Mouse (Mus musculus): ENCODE measurements around the gene Parp12. TPM values are rescaled to one million over a fixed set of nuclear protein-coding genes. Genes with fewer than 3 reads are reported as not detected.
A peak's percentile ranks its signal among the peaks of the same experiment; 100 is the strongest.

Gene Parp12
- polyA plus RNA-seq (2012; ENCODE audit: insufficient read depth, insufficient read length, missing spikeins) = 9.3 and 13.8 TPM in 2 replicates

DNA sequence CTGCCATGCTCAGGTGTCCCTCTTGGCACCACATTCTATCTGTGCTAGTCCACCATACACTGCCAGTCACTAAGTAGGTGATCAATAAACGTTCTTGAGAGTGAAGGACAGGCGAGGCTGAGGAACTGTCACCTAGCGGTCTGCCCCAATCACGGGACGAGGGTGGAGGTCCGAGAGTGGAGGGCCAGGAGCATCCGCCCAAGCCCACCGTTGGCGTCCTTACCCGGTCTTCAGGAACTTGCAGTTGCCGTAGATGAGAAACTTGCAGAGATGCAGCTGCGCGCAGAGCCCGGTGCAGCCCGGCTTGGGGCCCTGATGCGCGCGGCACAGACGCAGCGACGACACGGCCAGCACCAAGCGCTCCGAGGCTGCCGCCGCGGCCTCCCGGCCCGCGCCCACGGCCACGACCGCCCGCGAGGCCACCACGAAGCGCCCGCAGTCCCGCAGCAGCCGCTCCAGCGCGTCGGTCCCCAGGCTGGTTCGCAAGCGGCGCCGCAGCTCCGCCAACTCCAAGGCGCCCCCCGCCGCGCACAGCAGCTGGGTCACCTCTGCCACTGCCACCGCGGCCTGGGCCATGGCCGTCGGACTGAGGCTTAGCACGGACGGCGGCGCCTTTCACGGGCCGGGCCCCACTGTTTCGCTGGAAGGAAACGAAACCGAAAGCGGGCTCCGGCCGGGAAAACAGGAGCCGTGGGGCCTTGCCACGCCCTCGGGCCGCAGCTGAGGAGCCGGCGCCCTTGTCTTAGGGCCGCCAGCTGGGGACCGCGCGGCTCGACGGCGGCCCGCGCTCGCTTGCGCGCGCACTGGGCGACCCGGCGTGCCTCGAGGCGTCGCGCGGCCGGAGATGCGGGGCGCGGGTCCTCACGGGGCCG, at the start of gene Parp12:
Gene Parp12, minus strand, starts transcription at position 766 of the 872 bp plus-strand sequence.
- Histone ChIP-seq H3K4me1 (ENCODE audit: control insufficient read depth, insufficient read depth, insufficient read length, low read length) (peaks cover 8% of the 10 kb centered on the region; the same call in 1 of the 2 replicates), H3K4me3 (ENCODE audit: insufficient read depth, low read depth, low read length) (peak within 1 kb of the TSS; percentile 86), H3K27ac (replicated peaks; ENCODE audit: low read depth, low read length) (peak within 1 kb of the TSS; percentile 74)

DNA sequence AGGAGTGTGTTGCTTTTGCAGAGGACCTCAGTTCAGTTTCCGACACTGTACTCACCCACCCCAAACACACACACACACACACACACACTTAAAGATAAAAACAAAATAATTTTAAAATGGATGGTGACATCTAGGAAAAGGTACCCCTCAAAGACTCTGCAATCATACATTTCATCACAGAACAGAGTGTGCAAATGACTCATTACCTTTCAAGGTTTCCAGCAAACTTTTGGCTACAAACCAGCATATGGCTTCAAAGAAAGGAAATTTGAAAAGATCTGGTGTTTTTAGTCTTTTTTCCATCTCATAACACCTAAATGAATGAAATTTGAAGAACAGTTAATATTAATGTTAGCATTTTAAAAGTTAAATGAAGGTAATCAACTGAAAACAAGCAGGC, 46.7 kb upstream of the Parp12 start:
- Histone ChIP-seq H3K27ac (replicated peaks; ENCODE audit: low read depth, low read length) (no peak overlapping the region), H3K4me1 (ENCODE audit: control insufficient read depth, insufficient read depth, insufficient read length, low read length) (no peaks in the 10 kb centered on the region; the same call in 1 of the 2 replicates), H3K4me3 (ENCODE audit: insufficient read depth, low read depth, low read length) (no peak overlapping the region)

DNA sequence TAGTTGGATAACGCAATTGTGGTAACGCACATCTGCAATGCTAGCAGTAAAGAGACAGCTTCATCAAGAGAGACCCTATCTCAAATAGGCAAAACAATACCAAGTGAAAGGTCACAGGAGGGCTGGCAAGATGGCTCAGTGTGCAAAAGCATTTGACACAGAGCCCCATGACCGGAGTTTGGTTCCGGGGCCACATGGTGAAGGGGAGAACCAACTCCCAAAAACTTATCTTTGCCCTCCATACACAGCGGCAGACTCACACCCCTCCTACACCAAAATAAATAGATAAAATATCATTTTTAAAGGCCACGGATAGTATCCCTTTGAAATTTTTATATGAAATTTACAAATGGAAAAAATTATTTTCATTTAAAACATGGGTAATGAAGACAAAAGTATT, 43.8 kb upstream of the Parp12 start:
- H3K4me3 ChIP-seq (ENCODE audit: insufficient read depth, low read depth, low read length) = no peak overlapping the region
- no peaks in the 10 kb centered on the region for H3K4me1 ChIP-seq (ENCODE audit: control insufficient read depth, insufficient read depth, insufficient read length, low read length)
- H3K27ac ChIP-seq (replicated peaks; ENCODE audit: low read depth, low read length) = no peak overlapping the region

DNA sequence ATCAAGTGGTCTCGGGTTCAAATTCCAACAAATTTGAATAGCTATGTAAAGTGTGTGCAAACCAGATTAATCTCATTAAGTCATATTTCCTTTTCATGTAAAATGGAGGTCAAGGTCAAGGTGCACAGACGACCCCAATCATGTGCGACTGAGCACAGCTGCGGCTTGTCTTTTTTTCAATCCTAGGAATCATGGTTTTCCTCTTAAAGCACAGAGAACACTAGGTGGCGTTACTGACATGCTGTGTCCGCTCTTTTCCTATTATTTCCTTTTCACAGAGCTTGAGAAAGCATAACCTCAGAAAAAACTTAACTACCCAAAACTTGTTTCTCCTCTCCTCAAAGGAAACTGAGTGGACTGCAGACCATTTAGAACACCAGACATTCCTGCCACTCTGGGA, 27.9 kb upstream of the Parp12 start:
- Histone ChIP-seq H3K27ac (replicated peaks; ENCODE audit: low read depth, low read length) (no peak overlapping the region), H3K4me3 (ENCODE audit: insufficient read depth, low read depth, low read length) (no peak overlapping the region), H3K4me1 (ENCODE audit: control insufficient read depth, insufficient read depth, insufficient read length, low read length) (no peaks in the 10 kb centered on the region)

DNA sequence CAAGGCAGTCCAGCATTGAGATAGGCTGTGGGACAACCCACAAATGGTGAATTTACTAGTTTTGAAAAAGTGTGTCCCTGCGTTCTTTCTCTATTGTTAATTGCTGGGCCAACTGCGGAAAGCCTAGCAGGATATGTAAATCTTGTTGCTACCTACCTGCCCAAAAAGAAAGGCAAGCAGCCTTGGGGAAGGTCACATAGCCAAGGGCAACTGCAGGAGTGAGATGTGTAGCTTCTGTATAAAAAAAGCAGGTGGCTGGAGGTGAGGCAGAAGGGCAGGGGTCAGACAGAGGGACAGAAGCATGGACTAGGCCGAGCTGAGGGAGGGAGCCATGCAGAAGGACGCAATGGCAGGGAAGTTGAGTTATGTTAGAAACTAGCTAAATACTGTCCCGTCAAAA, 14.4 kb upstream of the Parp12 start:
- Histone ChIP-seq H3K4me3 (ENCODE audit: insufficient read depth, low read depth, low read length) (no peak overlapping the region), H3K27ac (replicated peaks; ENCODE audit: low read depth, low read length) (no peak overlapping the region), H3K4me1 (ENCODE audit: control insufficient read depth, insufficient read depth, insufficient read length, low read length) (no peaks in the 10 kb centered on the region)

DNA sequence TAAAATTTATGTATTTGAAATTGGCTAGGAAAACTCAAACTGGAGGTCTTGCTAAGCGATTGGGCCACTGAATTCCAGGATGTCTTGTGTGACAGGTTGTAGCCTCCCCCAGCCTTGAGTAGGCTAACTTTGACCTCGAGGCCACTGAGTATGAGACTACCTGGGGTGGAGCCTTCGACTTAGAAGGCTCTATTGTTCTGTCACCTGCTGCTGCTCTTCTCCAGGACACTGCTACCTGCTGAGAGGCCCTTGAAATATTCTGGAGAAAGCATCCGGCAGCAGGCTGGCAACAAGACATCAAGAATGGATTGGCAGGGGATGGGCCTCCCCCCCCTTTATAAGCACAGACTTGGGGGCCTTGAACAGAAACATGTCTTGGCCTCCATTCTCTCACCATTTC, 13.3 kb upstream of the Parp12 start:
- Histone ChIP-seq H3K4me3 (ENCODE audit: insufficient read depth, low read depth, low read length) (no peak overlapping the region), H3K4me1 (ENCODE audit: control insufficient read depth, insufficient read depth, insufficient read length, low read length) (no peaks in the 10 kb centered on the region), H3K27ac (replicated peaks; ENCODE audit: low read depth, low read length) (no peak overlapping the region)

DNA sequence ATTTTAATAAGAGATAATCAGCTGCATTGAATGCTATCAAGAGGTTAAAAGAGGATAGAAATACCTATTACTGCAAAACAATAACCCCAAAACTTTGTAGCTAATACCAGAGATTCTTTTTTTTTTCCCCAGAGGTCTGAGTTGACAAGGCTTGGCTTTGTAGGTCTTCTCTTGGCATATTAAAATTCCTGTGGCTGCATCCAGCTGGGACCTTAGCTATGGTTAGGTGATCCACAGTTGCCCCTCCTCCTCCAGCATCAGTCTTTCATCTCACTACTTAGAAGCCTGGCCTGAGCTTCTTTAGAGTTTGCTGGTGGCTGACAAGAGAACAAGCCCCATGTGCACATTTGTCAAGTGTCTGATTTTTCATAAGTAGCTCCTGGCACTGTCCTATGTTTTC, 6.6 kb upstream of the Parp12 start:
- Histone ChIP-seq H3K4me3 (ENCODE audit: insufficient read depth, low read depth, low read length) (no peak overlapping the region), H3K4me1 (ENCODE audit: control insufficient read depth, insufficient read depth, insufficient read length, low read length) (peaks cover 6% of the 10 kb centered on the region; the same call in 1 of the 2 replicates), H3K27ac (replicated peaks; ENCODE audit: low read depth, low read length) (no peak overlapping the region)

DNA sequence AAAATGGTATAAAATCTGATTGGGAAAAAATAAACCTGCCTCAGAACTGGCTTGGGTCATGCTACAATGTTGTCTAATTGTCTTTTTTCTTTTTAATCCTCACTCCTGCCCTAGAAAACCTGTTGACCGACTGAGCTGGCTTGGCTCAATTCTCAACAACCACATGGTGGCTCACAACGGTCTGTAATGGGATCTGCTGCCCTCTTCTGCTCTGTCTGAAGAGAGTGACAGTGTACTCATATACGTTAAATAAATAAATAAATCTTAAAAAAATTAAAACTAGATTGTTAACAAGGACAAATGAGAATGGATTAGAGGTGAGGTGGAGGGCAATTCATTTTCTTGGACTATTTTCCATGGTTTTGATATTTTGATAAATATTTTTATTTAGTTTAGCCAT, 2.5 kb upstream of the Parp12 start:
- peaks cover 8% of the 10 kb centered on the region; the same call in 1 of the 2 replicates for H3K4me1 ChIP-seq (ENCODE audit: control insufficient read depth, insufficient read depth, insufficient read length, low read length)
- H3K4me3 ChIP-seq (ENCODE audit: insufficient read depth, low read depth, low read length) = no peak overlapping the region
- no peak overlapping the region for H3K27ac ChIP-seq (replicated peaks; ENCODE audit: low read depth, low read length)

DNA sequence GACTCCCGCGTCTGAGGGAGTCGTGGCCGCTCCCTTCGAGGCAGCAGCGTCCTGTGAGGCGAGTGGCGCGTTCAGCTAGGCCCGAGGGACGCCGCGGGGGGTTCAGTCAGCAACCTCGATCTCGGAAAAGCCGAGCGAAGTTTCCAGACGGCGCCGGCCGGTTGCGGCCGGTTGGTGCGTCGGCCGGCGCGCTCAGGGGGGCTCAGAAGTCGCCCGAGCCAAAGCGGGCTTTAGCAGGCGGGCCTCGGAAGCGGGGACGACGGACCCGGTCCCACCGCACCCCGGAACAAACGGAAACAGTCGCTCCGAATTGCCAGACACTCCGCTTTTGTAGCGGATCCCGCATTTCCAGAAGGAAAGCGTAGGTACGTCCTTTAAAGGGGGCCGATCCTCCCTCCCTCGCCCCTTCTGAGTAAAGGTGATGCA, 320 bp upstream of the Parp12 start:
- peak overlapping the region; percentile 63 for H3K27ac ChIP-seq (replicated peaks; ENCODE audit: low read depth, low read length)
- H3K4me1 ChIP-seq (ENCODE audit: control insufficient read depth, insufficient read depth, insufficient read length, low read length) = peaks cover 8% of the 10 kb centered on the region; the same call in 1 of the 2 replicates

DNA sequence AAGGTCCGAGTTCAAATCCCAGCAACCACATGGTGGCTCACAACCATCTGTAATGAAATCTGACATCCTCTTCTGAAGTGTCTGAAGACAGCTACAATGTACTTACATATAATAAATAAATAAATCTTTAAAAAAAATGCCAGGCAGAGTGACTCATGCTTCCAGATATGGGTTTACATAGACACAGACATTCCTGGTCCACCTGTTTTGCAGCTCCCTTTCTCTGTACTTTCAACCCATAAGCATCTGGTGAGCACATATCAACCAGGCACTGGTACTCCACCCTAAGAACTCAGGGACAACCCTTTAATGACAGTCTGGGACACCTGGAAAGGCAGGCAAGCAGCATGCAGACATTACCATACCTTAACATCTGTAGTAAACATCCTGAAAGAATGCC, 2.7 kb downstream of the Parp12 start:
- peaks cover 7% of the 10 kb centered on the region; the same call in 1 of the 2 replicates for H3K4me1 ChIP-seq (ENCODE audit: control insufficient read depth, insufficient read depth, insufficient read length, low read length)
- H3K4me3 ChIP-seq (ENCODE audit: insufficient read depth, low read depth, low read length) = no peak overlapping the region
- H3K27ac ChIP-seq (replicated peaks; ENCODE audit: low read depth, low read length) = no peak overlapping the region

More for the DNA sequence above, 320 bp upstream of the Parp12 start:
- peak overlapping the region; percentile 86 for H3K4me3 ChIP-seq (ENCODE audit: insufficient read depth, low read depth, low read length)

DNA sequence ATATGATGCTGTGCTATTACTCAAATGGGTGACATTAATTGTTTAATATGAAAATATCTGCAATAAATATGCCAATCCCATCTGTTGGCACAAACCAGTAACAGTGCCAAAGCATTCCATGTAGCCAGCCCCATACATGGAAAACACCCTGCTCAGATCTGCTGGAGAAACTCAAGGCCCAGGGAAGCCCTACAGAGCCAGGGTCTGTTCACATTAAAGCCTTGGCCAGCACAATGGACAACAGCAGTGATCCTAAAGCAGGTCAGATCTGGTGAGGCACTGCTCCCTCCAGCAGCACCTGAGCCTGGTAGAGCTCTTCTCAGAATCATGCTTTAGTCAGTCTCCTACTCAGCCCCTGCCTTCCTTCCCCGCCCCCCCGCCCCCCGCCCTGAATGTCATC, 5.0 kb downstream of the Parp12 start:
- H3K4me1 ChIP-seq (ENCODE audit: control insufficient read depth, insufficient read depth, insufficient read length, low read length) = no peaks in the 10 kb centered on the region; the same call in 1 of the 2 replicates

DNA sequence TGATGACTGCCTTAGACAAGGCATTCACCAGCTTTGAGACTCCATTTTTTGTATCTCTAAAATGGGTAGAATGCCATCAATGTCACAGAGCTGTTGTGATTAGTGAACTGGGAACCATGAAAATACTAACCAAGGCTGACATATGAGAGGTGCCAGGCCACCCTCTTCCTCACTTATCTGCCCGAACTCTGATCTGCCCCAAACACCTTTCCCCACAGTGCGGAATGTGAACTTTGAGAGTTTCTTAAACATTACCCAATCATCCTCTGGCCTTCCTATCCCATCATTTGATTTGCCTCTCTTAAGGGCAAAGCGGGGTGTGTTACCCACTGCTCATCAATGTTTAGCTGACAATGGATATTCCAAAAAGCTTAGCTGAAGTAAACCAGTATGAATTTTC, 5.4 kb downstream of the Parp12 start:
- Histone ChIP-seq H3K27ac (replicated peaks; ENCODE audit: low read depth, low read length) (no peak overlapping the region), H3K4me3 (ENCODE audit: insufficient read depth, low read depth, low read length) (no peak overlapping the region), H3K4me1 (ENCODE audit: control insufficient read depth, insufficient read depth, insufficient read length, low read length) (no peaks in the 10 kb centered on the region; the same call in 1 of the 2 replicates)

More for the DNA sequence above, 5.0 kb downstream of the Parp12 start:
- Histone ChIP-seq H3K4me3 (ENCODE audit: insufficient read depth, low read depth, low read length) (no peak overlapping the region), H3K27ac (replicated peaks; ENCODE audit: low read depth, low read length) (no peak overlapping the region)

DNA sequence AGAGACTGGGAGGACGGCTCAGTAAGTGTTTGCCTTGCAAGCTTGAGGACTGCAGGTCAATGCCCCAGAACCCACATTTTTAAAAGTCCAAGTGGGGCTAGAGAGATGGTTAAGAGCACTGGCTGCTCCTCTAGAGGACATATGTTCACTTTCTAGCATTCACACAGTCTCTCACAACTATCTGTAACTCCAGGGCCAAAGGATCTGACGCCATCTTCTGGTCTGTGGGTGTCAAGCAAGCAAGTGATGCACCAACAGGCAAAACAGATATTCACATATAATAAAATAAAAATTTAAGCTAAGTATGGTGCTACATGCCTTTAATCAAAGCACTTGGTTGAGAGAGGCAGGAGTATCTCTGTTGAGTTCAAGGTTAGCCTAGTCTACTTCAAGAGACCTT, 11.3 kb downstream of the Parp12 start:
- H3K4me3 ChIP-seq (ENCODE audit: insufficient read depth, low read depth, low read length) = no peak overlapping the region
- H3K4me1 ChIP-seq (ENCODE audit: control insufficient read depth, insufficient read depth, insufficient read length, low read length) = no peaks in the 10 kb centered on the region
- H3K27ac ChIP-seq (replicated peaks; ENCODE audit: low read depth, low read length) = no peak overlapping the region

DNA sequence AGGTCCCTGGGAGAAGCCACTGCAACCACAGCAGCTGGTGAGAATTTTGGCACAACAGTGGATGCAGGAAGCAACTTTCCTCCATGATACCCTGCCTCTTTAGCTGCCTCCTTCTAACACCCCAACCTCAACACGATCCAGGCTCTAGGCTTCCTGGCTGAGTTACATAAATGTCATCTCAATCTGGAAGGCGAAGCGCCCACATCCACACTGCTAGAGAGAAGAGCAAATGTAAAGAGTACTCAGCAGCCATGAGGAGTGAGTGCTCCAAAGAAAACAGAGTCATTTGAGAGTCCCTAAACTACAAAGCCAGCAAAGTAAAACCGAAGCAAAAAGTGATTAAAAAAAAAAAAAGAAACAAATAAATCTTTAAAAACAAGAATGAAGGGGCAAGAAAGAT, 13.5 kb downstream of the Parp12 start:
- Histone ChIP-seq H3K4me1 (ENCODE audit: control insufficient read depth, insufficient read depth, insufficient read length, low read length) (no peaks in the 10 kb centered on the region), H3K4me3 (ENCODE audit: insufficient read depth, low read depth, low read length) (no peak overlapping the region), H3K27ac (replicated peaks; ENCODE audit: low read depth, low read length) (no peak overlapping the region)

DNA sequence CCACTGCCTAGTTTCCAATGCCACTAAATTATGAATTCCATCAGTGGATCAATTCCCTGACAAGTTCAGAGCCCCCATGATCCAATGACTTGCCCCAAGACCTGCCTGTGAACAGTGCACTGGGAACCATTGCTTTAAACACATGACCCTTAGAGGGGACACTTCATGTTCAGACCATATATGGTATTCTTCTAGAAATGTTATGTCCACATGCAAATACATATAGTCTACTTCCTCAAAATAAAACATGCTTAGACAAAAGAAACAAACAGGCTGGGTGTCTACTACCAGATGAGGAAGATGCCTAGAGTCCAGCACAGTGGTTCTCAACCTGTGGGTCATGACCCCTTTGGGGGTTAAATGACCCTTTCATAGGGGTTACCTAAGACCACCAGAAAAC, 41.7 kb downstream of the Parp12 start:
- no peak overlapping the region for H3K4me3 ChIP-seq (ENCODE audit: insufficient read depth, low read depth, low read length)
- no peaks in the 10 kb centered on the region for H3K4me1 ChIP-seq (ENCODE audit: control insufficient read depth, insufficient read depth, insufficient read length, low read length)
- H3K27ac ChIP-seq (replicated peaks; ENCODE audit: low read depth, low read length) = no peak overlapping the region

DNA sequence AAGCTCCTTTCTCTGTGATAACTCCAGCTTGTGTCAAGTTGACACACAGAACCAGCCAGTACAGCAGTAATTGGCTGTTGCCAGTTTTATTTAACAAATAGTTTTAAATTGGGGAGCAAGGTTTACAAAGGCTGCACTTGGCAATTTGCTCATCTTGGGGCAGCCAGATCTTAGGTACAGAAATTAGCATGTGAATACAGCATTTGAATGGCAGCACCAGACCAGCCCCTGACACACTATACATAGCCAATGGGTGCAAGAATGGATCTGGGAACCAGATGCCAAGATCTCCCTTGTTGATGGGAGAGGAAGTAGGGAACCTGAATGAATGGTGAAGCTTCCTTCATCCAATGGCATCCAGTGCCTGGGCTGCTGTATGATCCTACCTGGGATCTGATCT, 44.0 kb downstream of the Parp12 start:
- Histone ChIP-seq H3K4me1 (ENCODE audit: control insufficient read depth, insufficient read depth, insufficient read length, low read length) (no peaks in the 10 kb centered on the region), H3K27ac (replicated peaks; ENCODE audit: low read depth, low read length) (no peak overlapping the region), H3K4me3 (ENCODE audit: insufficient read depth, low read depth, low read length) (no peak overlapping the region)

Measured in brown adipose tissue, adult 24 weeks (tissue).